Mouse (Mus musculus) natural killer cell, adult 2 months (primary cell): ENCODE measurements around the gene Adgrl2.

ENCODE experiments used
- DNase-seq, 2 experiments: peaks; one replicate each; pipeline ENCODE4 v3.0.0; 2022; ENCODE audit warnings: low spot score in 2 of 2

Gene Adgrl2

GRCm38 (mm10) chr3:148977124-148977529 lies 13.2 kb downstream of the Adgrl2 start:
- DNase-seq: no peak

- no peak for DNase-seq
Observed at GRCm38 (mm10) chr3:148971893-148972596, 18.3 kb downstream of the Adgrl2 start.

- no peak for DNase-seq
Observed at GRCm38 (mm10) chr3:148964991-148965605, 25.3 kb downstream of the Adgrl2 start.

GRCm38 (mm10) chr3:148963381-148964044 lies 26.8 kb downstream of the Adgrl2 start:
- no peak for DNase-seq

- no peak for DNase-seq
Observed at GRCm38 (mm10) chr3:148961611-148962010, 28.7 kb downstream of the Adgrl2 start.

GRCm38 (mm10) chr3:148960751-148961289 lies 29.5 kb downstream of the Adgrl2 start:
- no peak for DNase-seq

- no peak for DNase-seq
Observed at GRCm38 (mm10) chr3:148960215-148960614, 30.1 kb downstream of the Adgrl2 start.

GRCm38 (mm10) chr3:148959327-148960025 lies 30.9 kb downstream of the Adgrl2 start:
- DNase-seq: no peak

- no peak for DNase-seq
Observed at GRCm38 (mm10) chr3:148958714-148959113, 31.6 kb downstream of the Adgrl2 start.

- DNase-seq: no peak
Observed at GRCm38 (mm10) chr3:148958185-148958584, 32.2 kb downstream of the Adgrl2 start.

GRCm38 (mm10) chr3:148956887-148957286 lies 33.5 kb downstream of the Adgrl2 start:
- DNase-seq: no peak

- no peak for DNase-seq
Observed at GRCm38 (mm10) chr3:148949796-148950195, 40.6 kb downstream of the Adgrl2 start.

GRCm38 (mm10) chr3:148947805-148948405 lies 42.5 kb downstream of the Adgrl2 start:
- no peak for DNase-seq

- no peak for DNase-seq
Observed at GRCm38 (mm10) chr3:148947266-148947665, 43.1 kb downstream of the Adgrl2 start.

- no peak for DNase-seq
Observed at GRCm38 (mm10) chr3:148945534-148945933, 44.8 kb downstream of the Adgrl2 start.

GRCm38 (mm10) chr3:148939457-148939856 lies 50.9 kb downstream of the Adgrl2 start:
- DNase-seq: no peak

- no peak for DNase-seq
Observed at GRCm38 (mm10) chr3:148935056-148935455, 55.3 kb downstream of the Adgrl2 start.

- DNase-seq: no peak
Observed at GRCm38 (mm10) chr3:148934279-148934678, 56.1 kb downstream of the Adgrl2 start.

GRCm38 (mm10) chr3:148933160-148933559 lies 57.2 kb downstream of the Adgrl2 start:
- DNase-seq: peak in 1 of 2 experiments; percentile 2

GRCm38 (mm10) chr3:148930913-148931312 lies 59.4 kb downstream of the Adgrl2 start:
- no peak for DNase-seq

GRCm38 (mm10) chr3:148926330-148926729 lies 64.0 kb downstream of the Adgrl2 start:
- no peak for DNase-seq
